Mouse (Mus musculus) heart, adult 2 months (tissue): Measurements from ENCODE around the gene Usp48. TPM values are rescaled to one million over a fixed set of nuclear protein-coding genes. Genes with fewer than 3 reads are reported as not detected.

Experiments used
- DNase-seq, 2 experiments: peaks; one replicate each; pipeline ENCODE4 v3.0.0; 2021
- H3K27ac ChIP-seq: fragments of 200-600 bp; 2 replicates; pipeline ENCODE4 v1.8.1; 2022
- H3K27me3 ChIP-seq: fragments of 200-500 bp; 2 replicates; pipeline ENCODE4 v1.6.1; 2012; ENCODE audit warnings: mild to moderate bottlenecking, low read length, inconsistent platforms, mixed read lengths; ENCODE audit not compliant: control insufficient read depth, insufficient read depth
- H3K36me3 ChIP-seq: fragments of 200-500 bp; 2 replicates; pipeline ENCODE4 v1.6.1; 2012; ENCODE audit warnings: low read length, inconsistent platforms; ENCODE audit not compliant: control insufficient read depth, insufficient read depth
- H3K4me1 ChIP-seq: fragments of 200-500 bp; 2 replicates; pipeline ENCODE4 v1.6.1; 2011; ENCODE audit warnings: low read length; ENCODE audit not compliant: control insufficient read depth, insufficient read depth
- H3K4me3 ChIP-seq: fragments of 200-600 bp; 2 replicates; pipeline ENCODE4 v1.8.1; 2022
- H3K79me2 ChIP-seq: fragments of 200-500 bp; replicated peaks from 2 replicates; pipeline ENCODE4 v1.6.1; 2012; ENCODE audit warnings: mild to moderate bottlenecking, inconsistent platforms, low read length, moderate library complexity, mixed read lengths; ENCODE audit not compliant: control insufficient read depth, insufficient read depth
- H3K9ac ChIP-seq: fragments of 200-500 bp; 2 replicates; pipeline ENCODE4 v1.6.1; 2012; ENCODE audit warnings: low read depth, mild to moderate bottlenecking, control low read depth, inconsistent platforms, low read length, mixed read lengths
- CTCF ChIP-seq: fragments of 200-600 bp; IDR thresholded peaks from 2 replicates; pipeline ENCODE4 v1.8.1; 2022; ENCODE audit warnings: antibody characterized with exemption, mild to moderate bottlenecking, moderate library complexity
- EP300 ChIP-seq: fragments of 200-500 bp; IDR thresholded peaks from 2 replicates; pipeline ENCODE4 v1.6.1; 2011; ENCODE audit warnings: low read depth, low read length, control low read depth; ENCODE audit not compliant: insufficient read depth
- POLR2A ChIP-seq: fragments of 200-500 bp; IDR thresholded peaks from 2 replicates; pipeline ENCODE4 v1.6.1; 2011; ENCODE audit warnings: mild to moderate bottlenecking, low read depth, low read length, control low read depth; ENCODE audit not compliant: insufficient read depth
- WGBS: fragments of 180-500 bp; shearing (Covaris S2); methylation state at CpG from one replicate; pipeline ENCODE4 v1.1.7; 2018; 5-methylcytosine and 5-hydroxymethylcytosine counted together
- intact Hi-C: fragments of 180-260 bp; cut with DNase I; formaldehyde crosslinking; loops from one replicate; pipeline ENCODE4 v1.15.1; 2025
- polyA plus RNA-seq: library from polyadenylated mRNA; depleted of rRNA; stranded (reverse); fragments of >200 nt; gene quantifications from 2 replicates; pipeline ENCODE4 v1.2.3, GENCODE M21; 2012; rRNA removed
- total RNA-seq, 2 experiments: library from RNA; stranded (reverse); gene quantifications; 2 replicates each; pipeline ENCODE4 v1.2.3; 2021

The Usp48 gene
- total and polyA plus RNA-seq, 3 experiments = 29.7 to 37.6 (median 30.0) TPM

- Histone ChIP-seq H3K27me3 (no peaks in the 10 kb centered on the region), H3K27ac (no peak overlapping the region), H3K4me1 (no peaks in the 10 kb centered on the region; the same call in 1 of the 2 replicates), H3K79me2 (no peaks in the 10 kb centered on the region), H3K4me3 (no peak overlapping the region), H3K36me3 (no peaks in the 10 kb centered on the region), H3K9ac (no peak overlapping the region)
- intact Hi-C loops = no loop called here
- 75% methylated on average over 2 of the region's 2 CpGs for WGBS
- no peak for DNase-seq
- no peak for TF ChIP-seq EP300
- TF ChIP-seq POLR2A = no peak
- no peak for TF ChIP-seq CTCF
Measured at GRCm38 (mm10) chr4:137704561-137704960, 111.0 kb downstream of the Usp48 start.

GRCm38 (mm10) chr4:137705379-137705778 lies 111.8 kb downstream of the Usp48 start:
- Histone ChIP-seq H3K79me2 (no peaks in the 10 kb centered on the region), H3K4me1 (no peaks in the 10 kb centered on the region; the same call in 1 of the 2 replicates), H3K27me3 (no peaks in the 10 kb centered on the region), H3K4me3 (no peak overlapping the region), H3K27ac (no peak overlapping the region), H3K36me3 (no peaks in the 10 kb centered on the region), H3K9ac (no peak overlapping the region)
- TF ChIP-seq CTCF = no peak
- TF ChIP-seq POLR2A = no peak
- TF ChIP-seq EP300 = no peak
- intact Hi-C loops = no loop called here
- no peak for DNase-seq
- 57% methylated on average over 5 of the region's 5 CpGs for WGBS

GRCm38 (mm10) chr4:137706510-137706909 lies 113.0 kb downstream of the Usp48 start:
- Histone ChIP-seq H3K9ac (no peak overlapping the region), H3K36me3 (no peaks in the 10 kb centered on the region), H3K79me2 (no peaks in the 10 kb centered on the region), H3K27me3 (no peaks in the 10 kb centered on the region), H3K27ac (no peak overlapping the region), H3K4me1 (no peaks in the 10 kb centered on the region; the same call in 1 of the 2 replicates), H3K4me3 (no peak overlapping the region)
- no peak for TF ChIP-seq CTCF
- no peak for TF ChIP-seq POLR2A
- TF ChIP-seq EP300 = no peak
- intact Hi-C loops = no loop called here
- no peak for DNase-seq
- 82% methylated on average over 7 of the region's 7 CpGs for WGBS

GRCm38 (mm10) chr4:137707216-137707990 lies 113.8 kb downstream of the Usp48 start:
- no peaks in the 10 kb centered on the region for H3K27me3 ChIP-seq
- no peaks in the 10 kb centered on the region; the same call in 1 of the 2 replicates for H3K4me1 ChIP-seq
- DNase-seq = peak; percentile 89 to 90
- H3K79me2 ChIP-seq = no peaks in the 10 kb centered on the region
- intact Hi-C loops = no loop called here
- H3K27ac ChIP-seq = no peak overlapping the region
- 5% methylated on average over 50 of the region's 52 CpGs for WGBS
- peak overlapping the region; percentile 43 for H3K9ac ChIP-seq
- no peak for TF ChIP-seq EP300
- TF ChIP-seq POLR2A = no peak
- H3K4me3 ChIP-seq = peak overlapping the region; percentile 40
- H3K36me3 ChIP-seq = no peaks in the 10 kb centered on the region

Other genes starting within 250 kb of the Usp48 start
- gene Cdc42, start 236.0 kb upstream of the Usp48 start, total RNA-seq = 100 to 1,000 TPM; 136 to 137 TPM
- gene Cdc42, start 236.0 kb upstream of the Usp48 start, polyA plus RNA-seq = 68.4 and 141 TPM in 2 replicates
- not detected for gene Cela3a, start 184.0 kb upstream of the Usp48 start, total RNA-seq
- gene Cela3a, start 184.0 kb upstream of the Usp48 start, polyA plus RNA-seq = not detected in 2 replicates
- not detected for gene Cela3b, start 163.2 kb upstream of the Usp48 start, total RNA-seq
- 0.32 TPM in 1 of 2 replicates, not detected in the other for gene Cela3b, start 163.2 kb upstream of the Usp48 start, polyA plus RNA-seq
- not detected for gene 1700013G24Rik, start 140.5 kb upstream of the Usp48 start, total RNA-seq
- 0.38 and 0.57 TPM in 2 replicates for gene 1700013G24Rik, start 140.5 kb upstream of the Usp48 start, polyA plus RNA-seq
- 100 to 1,000 TPM; 174 to 190 TPM for gene Hspg2, start 125.0 kb upstream of the Usp48 start, total RNA-seq
- gene Hspg2, start 125.0 kb upstream of the Usp48 start, polyA plus RNA-seq = 86.7 and 114 TPM in 2 replicates
- gene Ldlrad2, start 19.2 kb upstream of the Usp48 start, total RNA-seq = not detected
- not detected in 2 replicates for gene Ldlrad2, start 19.2 kb upstream of the Usp48 start, polyA plus RNA-seq
- gene Rap1gap, start 71.0 kb downstream of the Usp48 start, total RNA-seq = 10 to 100 TPM; 14.7 to 15.6 TPM
- gene Rap1gap, start 71.0 kb downstream of the Usp48 start, polyA plus RNA-seq = 33.6 and 35.9 TPM in 2 replicates
- gene Alpl, start 202.6 kb downstream of the Usp48 start, total RNA-seq = 10 to 100 TPM; 55.6 to 64.8 TPM
- 33.2 and 47.8 TPM in 2 replicates for gene Alpl, start 202.6 kb downstream of the Usp48 start, polyA plus RNA-seq